Mouse (Mus musculus) CH12.LX (cell line): ENCODE results near the gene Bpgm.

Source experiments
- POLR2A ChIP-seq: IDR thresholded peaks from 2 replicates; pipeline ENCODE4 v1.6.1; 2011; ENCODE audit warnings: low read depth, mild to moderate bottlenecking, improper control_type of control experiment, low read length
- TCF12 ChIP-seq: IDR thresholded peaks from 2 replicates; pipeline ENCODE4 v1.6.1; 2014; ENCODE audit warnings: low read depth, mild to moderate bottlenecking, inconsistent platforms, low read length, improper control_type of control experiment
- USF1 ChIP-seq: IDR thresholded peaks from 2 replicates; pipeline ENCODE4 v1.6.1; 2014; ENCODE audit warnings: low read depth, mild to moderate bottlenecking, inconsistent platforms, low read length, improper control_type of control experiment
- USF2 ChIP-seq: conservative IDR thresholded peaks from 2 replicates; pipeline ENCODE4 v1.6.1; 2011; ENCODE audit warnings: low read depth, low read length, improper control_type of control experiment

DNA sequence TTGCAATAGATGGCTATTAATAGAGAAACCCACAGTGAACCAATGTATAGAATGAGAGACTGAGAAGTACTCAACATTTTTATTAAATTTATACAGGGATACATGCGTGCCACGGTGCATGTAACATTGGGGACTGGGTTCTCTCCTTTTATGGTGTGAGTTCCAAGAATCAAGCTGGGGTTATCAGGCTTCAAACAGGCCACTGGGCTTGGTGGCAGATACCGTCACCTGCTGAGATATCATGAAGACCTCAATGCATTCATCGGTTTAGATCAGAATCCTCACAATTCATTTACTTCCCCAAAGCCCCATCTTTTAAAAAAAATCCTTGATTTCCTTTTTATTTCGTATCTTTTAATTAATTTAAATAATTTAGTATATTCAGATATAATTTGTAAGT, 34.3 kb downstream of the Bpgm start:
- TF ChIP-seq USF2, result no peak
- TF ChIP-seq USF1, result no peak
- TF ChIP-seq TCF12, result no peak
- TF ChIP-seq POLR2A, result no peak
